Mouse (Mus musculus) cerebellum, adult 2 months (tissue): ENCODE data around the gene Car5a.

Experiments
- CTCF ChIP-seq: fragments of 200-500 bp; IDR thresholded peaks from 2 replicates; pipeline ENCODE4 v1.5.1; 2011; ENCODE audit warnings: low read depth, mild to moderate bottlenecking, control low read depth, low read length, moderate library complexity, borderline replicate concordance; ENCODE audit not compliant: insufficient read depth
- POLR2A ChIP-seq: fragments of 200-500 bp; IDR thresholded peaks from 2 replicates; pipeline ENCODE4 v1.6.1; 2011; ENCODE audit warnings: low read length, control low read depth, borderline replicate concordance; ENCODE audit not compliant: insufficient read depth

DNA sequence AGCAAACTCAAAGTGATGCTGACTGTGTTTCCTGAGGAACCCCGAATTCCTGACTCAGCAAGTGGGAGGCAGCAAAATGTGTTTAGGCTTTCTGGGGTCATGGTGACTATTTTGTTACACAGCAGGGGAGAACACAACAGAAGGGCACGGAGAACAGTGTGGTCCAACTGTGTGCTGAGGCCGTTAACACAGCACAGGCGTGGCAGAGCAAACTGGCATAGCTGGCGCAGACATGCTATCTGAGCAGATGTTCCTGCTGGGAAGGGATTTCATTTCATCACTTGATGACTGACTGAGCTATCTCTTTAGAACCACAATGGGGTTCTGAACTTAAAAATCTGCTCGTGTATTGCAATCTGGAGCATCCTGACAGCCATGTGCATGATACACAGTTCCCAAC lies 59.3 kb downstream of the Car5a start:
- TF ChIP-seq POLR2A (no peak), CTCF (no peak)
